Mouse (Mus musculus) heart, embryonic 14.5 days (tissue): Measurements from ENCODE around the gene Slc46a2. TPM values are rescaled to one million over a fixed set of nuclear protein-coding genes. Genes with fewer than 3 reads are reported as not detected.
A peak's percentile ranks its signal among the peaks of the same experiment; 100 is the strongest.

Source experiments
- ATAC-seq: fragments of 200-750 bp; cut with Nextera tagmentation; 2 replicates; pipeline ENCODE4 v1.8.0; 2017; ENCODE audit warnings: low read depth, moderate TSS enrichment; ENCODE audit not compliant: insufficient number of reproducible peaks, insufficient read depth, low FRiP score
- H3K27ac ChIP-seq, 2 experiments: fragments of 200-500 bp in 1 of 2; fragments of 300-500 bp in 1 of 2; sonication (generic) in 1 of 2; replicated peaks in 1 of 2; 2 replicates each; pipeline ENCODE4 v1.5.1; 2012 to 2014; ENCODE audit warnings: low read depth in 2 of 2, low read length in 2 of 2, control low read depth in 1 of 2, mild to moderate bottlenecking in 1 of 2, mixed read lengths in 1 of 2; ENCODE audit not compliant: control insufficient read depth in 1 of 2, insufficient read depth in 1 of 2
- H3K27me3 ChIP-seq: fragments of 300-500 bp; sonication (generic); 2 replicates; pipeline ENCODE4 v1.6.1; 2014; ENCODE audit warnings: mild to moderate bottlenecking, low read length, control low read depth; ENCODE audit not compliant: control insufficient read depth, insufficient read depth
- H3K36me3 ChIP-seq: fragments of 300-500 bp; sonication (generic); 2 replicates; pipeline ENCODE4 v1.6.1; 2014; ENCODE audit warnings: mild to moderate bottlenecking, control low read depth, low read length, mixed read lengths; ENCODE audit not compliant: control insufficient read depth, insufficient read depth
- H3K4me1 ChIP-seq, 2 experiments: fragments of 200-500 bp in 1 of 2; fragments of 300-500 bp in 1 of 2; sonication (generic) in 1 of 2; 2 replicates each; pipeline ENCODE4 v1.6.1; 2012 to 2014; ENCODE audit warnings: low read length in 2 of 2, control low read depth in 1 of 2, mixed read lengths in 1 of 2; ENCODE audit not compliant: control insufficient read depth in 2 of 2, insufficient read depth in 2 of 2
- H3K4me2 ChIP-seq: fragments of 300-500 bp; sonication (generic); 2 replicates; pipeline ENCODE4 v1.6.1; 2014; ENCODE audit warnings: mild to moderate bottlenecking, low read length
- H3K4me3 ChIP-seq, 2 experiments: fragments of 200-500 bp in 1 of 2; fragments of 300-500 bp in 1 of 2; sonication (generic) in 1 of 2; 2 replicates each; pipeline ENCODE4 v1.5.1; 2012 to 2014; ENCODE audit warnings: low read length in 2 of 2, mild to moderate bottlenecking in 2 of 2, control low read depth in 1 of 2, low read depth in 1 of 2, moderate library complexity in 1 of 2; ENCODE audit not compliant: control insufficient read depth in 1 of 2, insufficient read depth in 1 of 2
- H3K9ac ChIP-seq: fragments of 300-500 bp; sonication (generic); 2 replicates; pipeline ENCODE4 v1.6.1; 2014; ENCODE audit warnings: mild to moderate bottlenecking, low read length
- H3K9me3 ChIP-seq: fragments of 300-500 bp; sonication (generic); 2 replicates; pipeline ENCODE4 v1.6.1; 2016; ENCODE audit warnings: low read length, control low read depth; ENCODE audit not compliant: control insufficient read depth
- WGBS: fragments of 180-500 bp; shearing (Covaris S2); extraction: QIAGEN DNeasy Blood & Tissue Kit; methylation state at CpG from one replicate; pipeline ENCODE4 v1.1.7; 2014; 5-methylcytosine and 5-hydroxymethylcytosine counted together
- polyA plus RNA-seq: library from polyadenylated mRNA; unstranded; fragments of >200 nt; fragmentation: Nextera tagmentation; extraction: Ambion mirVana; gene quantifications from 2 replicates; pipeline ENCODE4 v1.2.1, GENCODE M21; 2014

Slc46a2 gene
- polyA plus RNA-seq, 1 experiment from 2014 or later: 0.11 TPM

DNA sequence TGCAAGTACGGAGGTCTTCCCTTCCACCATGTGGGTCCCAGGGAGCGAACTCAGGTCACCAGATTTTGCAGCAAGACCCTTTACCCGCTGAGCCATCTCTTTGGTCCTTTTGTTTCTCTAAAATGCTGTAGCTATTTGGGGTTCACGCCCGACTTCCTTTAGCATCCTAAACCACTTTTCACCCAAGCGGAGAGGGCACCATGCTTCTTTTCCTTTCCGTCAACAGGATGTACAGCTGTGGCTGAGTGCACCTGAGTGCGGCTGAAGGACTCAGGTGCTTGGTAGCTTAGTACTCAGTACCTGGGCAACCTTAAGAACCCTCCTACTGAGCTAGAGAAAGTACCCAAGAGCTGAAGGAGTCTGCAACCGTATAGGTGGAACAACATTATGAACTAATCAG lies 10.2 kb upstream of the Slc46a2 start:
- H3K4me3 ChIP-seq: no peak overlapping the region
- H3K36me3 ChIP-seq: no peaks in the 10 kb centered on the region
- ATAC-seq: no peak
- WGBS: 88% methylated on average over 9 of the region's 9 CpGs
- H3K4me1 ChIP-seq: peaks cover 2 to 10% of the 10 kb centered on the region in 2 experiments; a peak in 1 of 4 replicates
- no peaks in the 10 kb centered on the region for H3K9me3 ChIP-seq
- no peak overlapping the region for H3K9ac ChIP-seq
- no peaks in the 10 kb centered on the region for H3K27me3 ChIP-seq
- no peak overlapping the region for H3K4me2 ChIP-seq
- no peak overlapping the region for H3K27ac ChIP-seq

DNA sequence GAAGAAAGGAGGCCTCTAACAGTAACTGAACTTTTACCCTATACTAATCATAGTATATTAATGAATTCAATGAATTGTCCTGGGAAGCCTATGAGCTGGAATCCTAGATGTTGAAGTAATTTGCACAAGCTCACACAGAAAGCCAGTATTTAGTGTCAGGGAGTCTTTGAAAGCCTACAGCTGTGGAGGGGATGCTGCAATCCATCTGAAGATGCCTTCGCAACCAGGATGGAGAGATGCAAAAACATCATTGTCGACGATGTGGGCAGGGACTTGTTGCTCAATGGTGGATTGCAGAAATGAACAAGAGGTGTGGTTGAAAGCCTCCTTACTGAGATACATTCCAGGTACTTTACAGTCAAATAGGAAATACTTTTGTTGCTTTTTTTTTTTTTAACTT lies 3.1 kb upstream of the Slc46a2 start:
- no peaks in the 10 kb centered on the region; the same call in 1 of the 2 replicates for H3K27me3 ChIP-seq
- H3K9me3 ChIP-seq: no peaks in the 10 kb centered on the region
- 93% methylated on average over 3 of the region's 3 CpGs for WGBS
- H3K4me3 ChIP-seq: no peak overlapping the region
- no peak for ATAC-seq
- H3K4me2 ChIP-seq: no peak overlapping the region
- H3K4me1 ChIP-seq: no peaks in the 10 kb centered on the region; a peak in 1 of 4 replicates
- no peak overlapping the region for H3K27ac ChIP-seq
- H3K36me3 ChIP-seq: no peaks in the 10 kb centered on the region
- no peak overlapping the region for H3K9ac ChIP-seq

GRCm38 (mm10) chr4:59908785-59909184 lies 6.1 kb downstream of the Slc46a2 start:
- H3K4me3 ChIP-seq: no peak overlapping the region
- WGBS: 91% methylated on average over 2 of the region's 2 CpGs
- no peak for ATAC-seq

GRCm38 (mm10) chr4:59907657-59908230 lies 7.1 kb downstream of the Slc46a2 start:
- no peaks in the 10 kb centered on the region for H3K36me3 ChIP-seq
- no peaks in the 10 kb centered on the region for H3K9me3 ChIP-seq
- no peak for ATAC-seq
- H3K4me3 ChIP-seq: no peak overlapping the region
- no peaks in the 10 kb centered on the region for H3K27me3 ChIP-seq
- WGBS: 59% methylated on average over 10 of the region's 10 CpGs
- H3K27ac ChIP-seq: no peak overlapping the region
- H3K4me2 ChIP-seq: no peak overlapping the region
- peaks cover 13 to 24% of the 10 kb centered on the region in 2 experiments for H3K4me1 ChIP-seq
- H3K9ac ChIP-seq: no peak overlapping the region

More at GRCm38 (mm10) chr4:59908785-59909184, 6.1 kb downstream of the Slc46a2 start:
- H3K4me1 ChIP-seq: peaks cover 9 to 18% of the 10 kb centered on the region in 2 experiments; a peak in 3 of 4 replicates
- no peaks in the 10 kb centered on the region for H3K36me3 ChIP-seq
- no peaks in the 10 kb centered on the region for H3K27me3 ChIP-seq
- H3K4me2 ChIP-seq: no peak overlapping the region
- H3K9me3 ChIP-seq: no peaks in the 10 kb centered on the region
- no peak overlapping the region for H3K9ac ChIP-seq
- H3K27ac ChIP-seq: no peak overlapping the region

GRCm38 (mm10) chr4:59907092-59907491 lies 7.8 kb downstream of the Slc46a2 start:
- H3K27ac ChIP-seq: no peak overlapping the region
- peaks cover 16 to 28% of the 10 kb centered on the region in 2 experiments for H3K4me1 ChIP-seq
- no peak overlapping the region for H3K9ac ChIP-seq
- no peaks in the 10 kb centered on the region for H3K27me3 ChIP-seq
- no peaks in the 10 kb centered on the region for H3K9me3 ChIP-seq
- WGBS: 89% methylated on average over 6 of the region's 6 CpGs
- H3K4me3 ChIP-seq: no peak overlapping the region
- no peaks in the 10 kb centered on the region for H3K36me3 ChIP-seq
- no peak for ATAC-seq
- no peak overlapping the region for H3K4me2 ChIP-seq

GRCm38 (mm10) chr4:59902547-59902946 lies 12.3 kb downstream of the Slc46a2 start:
- Histone ChIP-seq H3K27ac (peak overlapping the region in 1 of 2 experiments; percentile 20; a peak in 1 of 4 replicates), H3K36me3 (peaks cover 16% of the 10 kb centered on the region), H3K4me2 (no peak overlapping the region), H3K9me3 (no peaks in the 10 kb centered on the region), H3K27me3 (no peaks in the 10 kb centered on the region), H3K4me1 (peaks cover 38 to 45% of the 10 kb centered on the region in 2 experiments), H3K4me3 (no peak overlapping the region), H3K9ac (no peak overlapping the region)
- WGBS: 70% methylated on average over 6 of the region's 6 CpGs
- ATAC-seq: no peak

GRCm38 (mm10) chr4:59901810-59902209 lies 13.0 kb downstream of the Slc46a2 start:
- WGBS: 83% methylated on average over 6 of the region's 6 CpGs
- Histone ChIP-seq H3K9ac (no peak overlapping the region), H3K4me1 (peaks cover 45 to 53% of the 10 kb centered on the region in 2 experiments), H3K4me3 (no peak overlapping the region), H3K27me3 (no peaks in the 10 kb centered on the region), H3K36me3 (peaks cover 18% of the 10 kb centered on the region), H3K9me3 (no peaks in the 10 kb centered on the region), H3K4me2 (no peak overlapping the region), H3K27ac (peak overlapping the region; percentile 18 to 20; a peak in 1 of 4 replicates)
- ATAC-seq: no peak

- no peak overlapping the region for H3K9ac ChIP-seq
- no peaks in the 10 kb centered on the region for H3K27me3 ChIP-seq
- WGBS: 10% methylated on average over 9 of the region's 9 CpGs
- no peaks in the 10 kb centered on the region for H3K9me3 ChIP-seq
- H3K4me2 ChIP-seq: no peak overlapping the region
- ATAC-seq: peak; percentile 84
- peak overlapping the region; percentile 93 to 95 for H3K27ac ChIP-seq
- H3K4me1 ChIP-seq: peaks cover 39 to 40% of the 10 kb centered on the region in 2 experiments
- H3K36me3 ChIP-seq: peaks cover 37% of the 10 kb centered on the region
- no peak overlapping the region for H3K4me3 ChIP-seq
These were observed 16.3 kb downstream of the Slc46a2 start for GRCm38 (mm10) chr4:59898521-59898919.
